Mouse (Mus musculus): ENCODE data around the gene Olfr372. TPM values are rescaled to one million over a fixed set of nuclear protein-coding genes. Genes with fewer than 3 reads are reported as not detected.
A peak's percentile ranks its signal among the peaks of the same experiment; 100 is the strongest.
"Not testable (repeated sequence)": the region's sequence is repeated elsewhere in the genome, so short reads cannot be mapped to it uniquely, and the experiment has no call there.

Gene Olfr372
- not detected in 2 replicates for polyA plus RNA-seq (2014; fragmentation: Nextera tagmentation; extraction: Ambion mirVana)

GRCm38 (mm10) chr8:72040918-72041317 lies at the start of gene Olfr372:
Gene Olfr372 (plus strand): TSS chr8:72041218.
- H3K4me1 ChIP-seq (ENCODE audit: insufficient read depth); H3K9me3 ChIP-seq (ENCODE audit: low read depth, low read length); ATAC-seq (ENCODE audit: insufficient read depth); H3K9ac ChIP-seq; H3K27me3 ChIP-seq (ENCODE audit: insufficient read depth, low read length); H3K4me2 ChIP-seq; H3K4me3 ChIP-seq (ENCODE audit: low read depth, low read length); H3K36me3 ChIP-seq (ENCODE audit: insufficient read depth); H3K27ac ChIP-seq (ENCODE audit: low read depth); DNase-seq: not testable (repeated sequence)
- 69% methylated on average over 4 of the region's 4 CpGs for WGBS

- DNase-seq (no peak), ATAC-seq (ENCODE audit: insufficient read depth) (no peak)
- H3K4me2 ChIP-seq = no peak overlapping the region
- no peaks in the 10 kb centered on the region for H3K4me1 ChIP-seq (ENCODE audit: insufficient read depth)
- H3K27ac ChIP-seq (ENCODE audit: low read depth) = no peak overlapping the region
- no peak for TF ChIP-seq CTCF (IDR thresholded peaks at IDR 0.05; ENCODE audit: low read depth)
- 50% methylated on average over 1 of the region's 1 CpGs for WGBS
- no peaks in the 10 kb centered on the region for H3K27me3 ChIP-seq (ENCODE audit: insufficient read depth, low read length)
- no peak overlapping the region for H3K9ac ChIP-seq
- no peaks in the 10 kb centered on the region for H3K36me3 ChIP-seq (ENCODE audit: insufficient read depth)
- H3K9me3 ChIP-seq (ENCODE audit: low read depth, low read length) = no peaks in the 10 kb centered on the region
- H3K4me3 ChIP-seq (ENCODE audit: low read depth, low read length) = no peak overlapping the region
Observed at GRCm38 (mm10) chr8:71999434-71999833, 41.6 kb upstream of the Olfr372 start.

GRCm38 (mm10) chr8:72000223-72000622 lies 40.8 kb upstream of the Olfr372 start:
- DNase-seq = no peak
- Histone ChIP-seq H3K4me3 (ENCODE audit: low read depth, low read length) (no peak overlapping the region), H3K4me2 (no peak overlapping the region), H3K27ac (ENCODE audit: low read depth) (no peak overlapping the region), H3K27me3 (ENCODE audit: insufficient read depth, low read length) (no peaks in the 10 kb centered on the region), H3K9me3 (ENCODE audit: low read depth, low read length) (no peaks in the 10 kb centered on the region), H3K4me1 (ENCODE audit: insufficient read depth) (no peaks in the 10 kb centered on the region), H3K36me3 (ENCODE audit: insufficient read depth) (no peaks in the 10 kb centered on the region), H3K9ac (no peak overlapping the region)
- 56% methylated on average over 3 of the region's 3 CpGs for WGBS
- no peak for TF ChIP-seq CTCF (IDR thresholded peaks at IDR 0.05; ENCODE audit: low read depth)
- no peak for ATAC-seq (ENCODE audit: insufficient read depth)

GRCm38 (mm10) chr8:72002942-72003341 lies 38.1 kb upstream of the Olfr372 start:
- DNase-seq (no peak), ATAC-seq (ENCODE audit: insufficient read depth) (no peak)
- H3K27ac ChIP-seq (ENCODE audit: low read depth) = no peak overlapping the region
- H3K27me3 ChIP-seq (ENCODE audit: insufficient read depth, low read length) = no peaks in the 10 kb centered on the region
- H3K4me1 ChIP-seq (ENCODE audit: insufficient read depth) = no peaks in the 10 kb centered on the region
- H3K9me3 ChIP-seq (ENCODE audit: low read depth, low read length) = no peaks in the 10 kb centered on the region
- H3K9ac ChIP-seq = no peak overlapping the region
- H3K36me3 ChIP-seq (ENCODE audit: insufficient read depth) = no peaks in the 10 kb centered on the region
- no peak overlapping the region for H3K4me2 ChIP-seq
- no peak overlapping the region for H3K4me3 ChIP-seq (ENCODE audit: low read depth, low read length)
- no peak for TF ChIP-seq CTCF (IDR thresholded peaks at IDR 0.05; ENCODE audit: low read depth)

- Histone ChIP-seq H3K36me3 (ENCODE audit: insufficient read depth) (no peaks in the 10 kb centered on the region), H3K4me3 (ENCODE audit: low read depth, low read length) (no peak overlapping the region), H3K4me1 (ENCODE audit: insufficient read depth) (no peaks in the 10 kb centered on the region), H3K4me2 (no peak overlapping the region), H3K27ac (ENCODE audit: low read depth) (no peak overlapping the region), H3K9me3 (ENCODE audit: low read depth, low read length) (no peaks in the 10 kb centered on the region), H3K27me3 (ENCODE audit: insufficient read depth, low read length) (no peaks in the 10 kb centered on the region), H3K9ac (no peak overlapping the region)
- DNase-seq = no peak
- TF ChIP-seq CTCF (IDR thresholded peaks at IDR 0.05; ENCODE audit: low read depth) = no peak
- ATAC-seq (ENCODE audit: insufficient read depth) = no peak
- 77% methylated on average over 3 of the region's 3 CpGs for WGBS
Observed at GRCm38 (mm10) chr8:72005912-72006311, 35.1 kb upstream of the Olfr372 start.

GRCm38 (mm10) chr8:72006763-72007162 lies 34.3 kb upstream of the Olfr372 start:
- no peak overlapping the region for H3K9ac ChIP-seq
- no peak overlapping the region for H3K27ac ChIP-seq (ENCODE audit: low read depth)
- ATAC-seq (ENCODE audit: insufficient read depth) (no peak), DNase-seq (no peak)
- TF ChIP-seq CTCF (IDR thresholded peaks at IDR 0.05; ENCODE audit: low read depth) = no peak
- no peaks in the 10 kb centered on the region for H3K4me1 ChIP-seq (ENCODE audit: insufficient read depth)
- no peaks in the 10 kb centered on the region for H3K36me3 ChIP-seq (ENCODE audit: insufficient read depth)
- H3K4me2 ChIP-seq = no peak overlapping the region
- 68% methylated on average over 1 of the region's 1 CpGs for WGBS
- no peaks in the 10 kb centered on the region for H3K27me3 ChIP-seq (ENCODE audit: insufficient read depth, low read length)
- no peaks in the 10 kb centered on the region for H3K9me3 ChIP-seq (ENCODE audit: low read depth, low read length)
- H3K4me3 ChIP-seq (ENCODE audit: low read depth, low read length) = no peak overlapping the region

GRCm38 (mm10) chr8:72008134-72008641 lies 32.8 kb upstream of the Olfr372 start:
- no peak overlapping the region for H3K9ac ChIP-seq

GRCm38 (mm10) chr8:72009473-72009872 lies 31.5 kb upstream of the Olfr372 start, which contains the start of gene Cyp4f18:
Gene Cyp4f18 (minus strand): TSS chr8:72009626.
- Histone ChIP-seq H3K36me3 (ENCODE audit: insufficient read depth) (no peaks in the 10 kb centered on the region), H3K4me2 (no peak within 1 kb of the TSS), H3K27me3 (ENCODE audit: insufficient read depth, low read length) (no peaks in the 10 kb centered on the region), H3K27ac (ENCODE audit: low read depth) (no peak within 1 kb of the TSS), H3K4me3 (ENCODE audit: low read depth, low read length) (no peak within 1 kb of the TSS), H3K9me3 (ENCODE audit: low read depth, low read length) (no peaks in the 10 kb centered on the region), H3K9ac (no peak within 1 kb of the TSS), H3K4me1 (ENCODE audit: insufficient read depth) (no peaks in the 10 kb centered on the region)
- ATAC-seq (ENCODE audit: insufficient read depth) = no peak
- WGBS = 74% methylated on average over 3 of the region's 3 CpGs
- no peak for DNase-seq
- TF ChIP-seq CTCF (IDR thresholded peaks at IDR 0.05; ENCODE audit: low read depth) = no peak

More at GRCm38 (mm10) chr8:72008134-72008641, 32.8 kb upstream of the Olfr372 start:
- H3K36me3 ChIP-seq (ENCODE audit: insufficient read depth) = no peaks in the 10 kb centered on the region
- no peaks in the 10 kb centered on the region for H3K27me3 ChIP-seq (ENCODE audit: insufficient read depth, low read length)
- TF ChIP-seq CTCF (IDR thresholded peaks at IDR 0.05; ENCODE audit: low read depth) = no peak
- no peak overlapping the region for H3K4me3 ChIP-seq (ENCODE audit: low read depth, low read length)
- 57% methylated on average over 3 of the region's 3 CpGs for WGBS
- H3K4me2 ChIP-seq = no peak overlapping the region
- H3K27ac ChIP-seq (ENCODE audit: low read depth) = no peak overlapping the region
- no peaks in the 10 kb centered on the region for H3K9me3 ChIP-seq (ENCODE audit: low read depth, low read length)
- DNase-seq (peak; percentile 7), ATAC-seq (ENCODE audit: insufficient read depth) (no peak)
- H3K4me1 ChIP-seq (ENCODE audit: insufficient read depth) = no peaks in the 10 kb centered on the region

- not testable (repeated sequence) for H3K9ac ChIP-seq; H3K9me3 ChIP-seq (ENCODE audit: low read depth, low read length); H3K4me1 ChIP-seq (ENCODE audit: insufficient read depth); ATAC-seq (ENCODE audit: insufficient read depth); DNase-seq; H3K27me3 ChIP-seq (ENCODE audit: insufficient read depth, low read length); H3K36me3 ChIP-seq (ENCODE audit: insufficient read depth); H3K27ac ChIP-seq (ENCODE audit: low read depth); H3K4me3 ChIP-seq (ENCODE audit: low read depth, low read length); H3K4me2 ChIP-seq
- 55% methylated on average over 6 of the region's 6 CpGs for WGBS
Observed at GRCm38 (mm10) chr8:72013506-72014228, 27.4 kb upstream of the Olfr372 start.

GRCm38 (mm10) chr8:72017339-72017738 lies 23.7 kb upstream of the Olfr372 start:
- not testable (repeated sequence) for ATAC-seq (ENCODE audit: insufficient read depth); H3K4me1 ChIP-seq (ENCODE audit: insufficient read depth); H3K27me3 ChIP-seq (ENCODE audit: insufficient read depth, low read length); DNase-seq; H3K27ac ChIP-seq (ENCODE audit: low read depth); H3K4me2 ChIP-seq; H3K9me3 ChIP-seq (ENCODE audit: low read depth, low read length); H3K9ac ChIP-seq; H3K4me3 ChIP-seq (ENCODE audit: low read depth, low read length); H3K36me3 ChIP-seq (ENCODE audit: insufficient read depth)
- WGBS = 52% methylated on average over 2 of the region's 2 CpGs
